Mouse (Mus musculus): ENCODE measurements around the gene Kif13a. TPM values are rescaled to one million over a fixed set of nuclear protein-coding genes. Genes with fewer than 3 reads are reported as not detected.
A peak's percentile ranks its signal among the peaks of the same experiment; 100 is the strongest.

Gene Kif13a
- polyA plus RNA-seq, 1 experiment, result 38.5 TPM

GRCm38 (mm10) chr13:46859876-46860275, 69.8 kb downstream of the Kif13a start:
- peak; percentile 83 to 94 for DNase-seq
- H3K4me3 ChIP-seq (replicated peaks; ENCODE audit: insufficient read depth, low read depth, low read length), result no peak overlapping the region
- WGBS, result 15% methylated on average over 2 of the region's 2 CpGs
- no peaks in the 10 kb centered on the region for H3K27me3 ChIP-seq (ENCODE audit: control insufficient read depth, insufficient read depth, low read length)
- no peak overlapping the region; the same call in 1 of the 2 replicates for H3K27ac ChIP-seq (ENCODE audit: insufficient read depth, low read length)
- H3K4me1 ChIP-seq (ENCODE audit: control insufficient read depth, insufficient read depth, low read length), result peaks cover 33% of the 10 kb centered on the region
- TF ChIP-seq POLR2A (IDR thresholded peaks at IDR 0.05; ENCODE audit: borderline replicate concordance, insufficient read depth, low read length) (no peak), CTCF (IDR thresholded peaks at IDR 0.05; ENCODE audit: borderline replicate concordance, insufficient read depth, low read depth, low read length) (no peak)

GRCm38 (mm10) chr13:46859173-46859572, 70.5 kb downstream of the Kif13a start:
- WGBS, result 36% methylated on average over 2 of the region's 2 CpGs
- Histone ChIP-seq H3K4me1 (ENCODE audit: control insufficient read depth, insufficient read depth, low read length) (peaks cover 33% of the 10 kb centered on the region), H3K27ac (ENCODE audit: insufficient read depth, low read length) (peak overlapping the region; percentile 66; the same call in 1 of the 2 replicates), H3K4me3 (replicated peaks; ENCODE audit: insufficient read depth, low read depth, low read length) (no peak overlapping the region), H3K27me3 (ENCODE audit: control insufficient read depth, insufficient read depth, low read length) (no peaks in the 10 kb centered on the region)
- DNase-seq, result no peak
- TF ChIP-seq POLR2A (IDR thresholded peaks at IDR 0.05; ENCODE audit: borderline replicate concordance, insufficient read depth, low read length) (no peak), CTCF (IDR thresholded peaks at IDR 0.05; ENCODE audit: borderline replicate concordance, insufficient read depth, low read depth, low read length) (no peak)

- DNase-seq, result peak; percentile 34 to 41
- no peak for TF ChIP-seq POLR2A (IDR thresholded peaks at IDR 0.05; ENCODE audit: borderline replicate concordance, insufficient read depth, low read length)
- no peak for TF ChIP-seq CTCF (IDR thresholded peaks at IDR 0.05; ENCODE audit: borderline replicate concordance, insufficient read depth, low read depth, low read length)
- H3K27ac ChIP-seq (ENCODE audit: insufficient read depth, low read length), result no peak overlapping the region
- peaks cover 33% of the 10 kb centered on the region for H3K4me1 ChIP-seq (ENCODE audit: control insufficient read depth, insufficient read depth, low read length)
- 51% methylated on average over 8 of the region's 8 CpGs for WGBS
- no peak overlapping the region for H3K4me3 ChIP-seq (replicated peaks; ENCODE audit: insufficient read depth, low read depth, low read length)
- H3K27me3 ChIP-seq (ENCODE audit: control insufficient read depth, insufficient read depth, low read length), result no peaks in the 10 kb centered on the region
Observed at GRCm38 (mm10) chr13:46858835-46859152, 70.9 kb downstream of the Kif13a start.

- H3K27ac ChIP-seq (ENCODE audit: insufficient read depth, low read length), result no peak overlapping the region; the same call in 1 of the 2 replicates
- DNase-seq, result peak in 1 of 2 experiments; percentile 54
- no peak overlapping the region for H3K4me3 ChIP-seq (replicated peaks; ENCODE audit: insufficient read depth, low read depth, low read length)
- peaks cover 33% of the 10 kb centered on the region for H3K4me1 ChIP-seq (ENCODE audit: control insufficient read depth, insufficient read depth, low read length)
- no peak for TF ChIP-seq CTCF (IDR thresholded peaks at IDR 0.05; ENCODE audit: borderline replicate concordance, insufficient read depth, low read depth, low read length)
- no peak for TF ChIP-seq POLR2A (IDR thresholded peaks at IDR 0.05; ENCODE audit: borderline replicate concordance, insufficient read depth, low read length)
- H3K27me3 ChIP-seq (ENCODE audit: control insufficient read depth, insufficient read depth, low read length), result no peaks in the 10 kb centered on the region
- 63% methylated on average over 8 of the region's 8 CpGs for WGBS
Observed at GRCm38 (mm10) chr13:46858143-46858834, 71.4 kb downstream of the Kif13a start.

- no peak overlapping the region for H3K27ac ChIP-seq (ENCODE audit: insufficient read depth, low read length)
- H3K27me3 ChIP-seq (ENCODE audit: control insufficient read depth, insufficient read depth, low read length), result no peaks in the 10 kb centered on the region
- TF ChIP-seq CTCF (IDR thresholded peaks at IDR 0.05; ENCODE audit: borderline replicate concordance, insufficient read depth, low read depth, low read length) (no peak), POLR2A (IDR thresholded peaks at IDR 0.05; ENCODE audit: borderline replicate concordance, insufficient read depth, low read length) (no peak)
- peaks cover 30% of the 10 kb centered on the region for H3K4me1 ChIP-seq (ENCODE audit: control insufficient read depth, insufficient read depth, low read length)
- H3K4me3 ChIP-seq (replicated peaks; ENCODE audit: insufficient read depth, low read depth, low read length), result no peak overlapping the region
- no peak for DNase-seq
- 91% methylated on average over 5 of the region's 5 CpGs for WGBS
Observed at GRCm38 (mm10) chr13:46854456-46854855, 75.2 kb downstream of the Kif13a start.

DNA sequence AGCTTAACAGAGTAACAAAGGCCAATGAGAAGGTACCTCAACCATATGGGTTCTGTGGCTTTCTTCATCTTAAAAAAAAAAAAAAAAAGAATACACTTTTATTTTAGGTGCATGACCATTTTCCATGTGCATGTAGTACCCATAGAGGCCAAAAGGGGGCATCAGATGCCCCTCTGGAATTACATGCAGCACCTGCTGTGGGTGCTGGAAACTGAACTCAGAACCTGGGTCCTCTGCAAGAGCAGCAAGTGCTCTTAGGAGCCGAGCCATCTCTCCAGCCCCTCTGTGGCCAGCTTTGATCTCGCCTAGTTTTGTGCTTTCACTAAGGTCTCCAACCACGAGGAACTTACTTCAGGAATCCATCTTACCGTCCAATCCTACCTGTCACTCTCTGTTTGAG, 77.2 kb downstream of the Kif13a start:
- TF ChIP-seq POLR2A (IDR thresholded peaks at IDR 0.05; ENCODE audit: borderline replicate concordance, insufficient read depth, low read length), result no peak
- 0 out of 2 replicates have a peak, but pooled peaks have one; percentile 3 for TF ChIP-seq CTCF (IDR thresholded peaks at IDR 0.05; ENCODE audit: borderline replicate concordance, insufficient read depth, low read depth, low read length)
- DNase-seq, result no peak
- WGBS, result 99% methylated on average over 4 of the region's 4 CpGs
- Histone ChIP-seq H3K27me3 (ENCODE audit: control insufficient read depth, insufficient read depth, low read length) (no peaks in the 10 kb centered on the region), H3K4me1 (ENCODE audit: control insufficient read depth, insufficient read depth, low read length) (peaks cover 24% of the 10 kb centered on the region), H3K4me3 (replicated peaks; ENCODE audit: insufficient read depth, low read depth, low read length) (no peak overlapping the region), H3K27ac (ENCODE audit: insufficient read depth, low read length) (no peak overlapping the region)

- DNase-seq, result no peak
- 93% methylated on average over 9 of the region's 9 CpGs for WGBS
- TF ChIP-seq POLR2A (IDR thresholded peaks at IDR 0.05; ENCODE audit: borderline replicate concordance, insufficient read depth, low read length) (no peak), CTCF (IDR thresholded peaks at IDR 0.05; ENCODE audit: borderline replicate concordance, insufficient read depth, low read depth, low read length) (no peak)
Observed at GRCm38 (mm10) chr13:46845456-46845855, 84.2 kb downstream of the Kif13a start.

GRCm38 (mm10) chr13:46844561-46845235, 85.0 kb downstream of the Kif13a start:
- peak; percentile 72 to 83 for DNase-seq

More at GRCm38 (mm10) chr13:46845456-46845855, 84.2 kb downstream of the Kif13a start:
- Histone ChIP-seq H3K4me3 (replicated peaks; ENCODE audit: insufficient read depth, low read depth, low read length) (no peak overlapping the region), H3K4me1 (ENCODE audit: control insufficient read depth, insufficient read depth, low read length) (peaks cover 47% of the 10 kb centered on the region), H3K27me3 (ENCODE audit: control insufficient read depth, insufficient read depth, low read length) (no peaks in the 10 kb centered on the region), H3K27ac (ENCODE audit: insufficient read depth, low read length) (peak overlapping the region; percentile 12; the same call in 1 of the 2 replicates)

More at GRCm38 (mm10) chr13:46844561-46845235, 85.0 kb downstream of the Kif13a start:
- H3K4me1 ChIP-seq (ENCODE audit: control insufficient read depth, insufficient read depth, low read length), result peaks cover 51% of the 10 kb centered on the region
- H3K27me3 ChIP-seq (ENCODE audit: control insufficient read depth, insufficient read depth, low read length), result no peaks in the 10 kb centered on the region
- H3K4me3 ChIP-seq (replicated peaks; ENCODE audit: insufficient read depth, low read depth, low read length), result no peak overlapping the region
- TF ChIP-seq POLR2A (IDR thresholded peaks at IDR 0.05; ENCODE audit: borderline replicate concordance, insufficient read depth, low read length) (peak; percentile 12; the same call in 1 of the 2 replicates), CTCF (IDR thresholded peaks at IDR 0.05; ENCODE audit: borderline replicate concordance, insufficient read depth, low read depth, low read length) (no peak)
- WGBS, result 16% methylated on average over 12 of the region's 12 CpGs
- H3K27ac ChIP-seq (ENCODE audit: insufficient read depth, low read length), result peak overlapping the region; percentile 68

Data from cerebellum, adult 2 months (tissue).